Mouse (Mus musculus) heart, adult 18-20 months (tissue): Measurements from ENCODE around the gene Treml2. TPM values are rescaled to one million over a fixed set of nuclear protein-coding genes. Genes with fewer than 3 reads are reported as not detected.
A peak's percentile ranks its signal among the peaks of the same experiment; 100 is the strongest.

Experiments
- DNase-seq, 2 experiments: peaks; one replicate each; pipeline ENCODE4 v3.0.0; 2021 to 2022; ENCODE audit warnings: mixed read lengths in 1 of 2
- total RNA-seq, 2 experiments: library from RNA; stranded (reverse); gene quantifications; 2 replicates each; pipeline ENCODE4 v1.2.3; 2021

Gene Treml2
- total RNA-seq, 2 experiments from 2014 or later = 0.65 to 1.1 TPM

- no peak for DNase-seq
Measured at GRCm38 (mm10) chr17:48293500-48294194, 5.7 kb upstream of the Treml2 start.

- DNase-seq = no peak
Measured at GRCm38 (mm10) chr17:48299756-48300155, 458 bp downstream of the Treml2 start.

- peak in 1 of 2 experiments; percentile 9 for DNase-seq
Measured at GRCm38 (mm10) chr17:48300199-48300598, 901 bp downstream of the Treml2 start.

- peak in 1 of 2 experiments; percentile 18 for DNase-seq
Measured at GRCm38 (mm10) chr17:48300861-48301260, 1.6 kb downstream of the Treml2 start.

GRCm38 (mm10) chr17:48301792-48302191 lies 2.5 kb downstream of the Treml2 start:
- DNase-seq = no peak

- DNase-seq = no peak
Measured at GRCm38 (mm10) chr17:48312124-48312523, 12.8 kb downstream of the Treml2 start.

GRCm38 (mm10) chr17:48315905-48316579 lies 16.7 kb downstream of the Treml2 start, which contains the start of gene B430306N03Rik:
B430306N03Rik (plus strand) TSS chr17:48316141.
- peak in 1 of 2 experiments; percentile 15 for DNase-seq

GRCm38 (mm10) chr17:48318686-48319085 lies 19.4 kb downstream of the Treml2 start:
- no peak for DNase-seq

GRCm38 (mm10) chr17:48321279-48321678 lies 22.0 kb downstream of the Treml2 start:
- no peak for DNase-seq

GRCm38 (mm10) chr17:48323236-48323635 lies 23.9 kb downstream of the Treml2 start:
- no peak for DNase-seq

- peak in 1 of 2 experiments; percentile 26 for DNase-seq
Measured at GRCm38 (mm10) chr17:48324258-48324657, 25.0 kb downstream of the Treml2 start.

GRCm38 (mm10) chr17:48325093-48325492 lies 25.8 kb downstream of the Treml2 start:
- DNase-seq = no peak

GRCm38 (mm10) chr17:48325638-48326037 lies 26.3 kb downstream of the Treml2 start:
- no peak for DNase-seq

GRCm38 (mm10) chr17:48326656-48327055 lies 27.4 kb downstream of the Treml2 start:
- no peak for DNase-seq

- no peak for DNase-seq
Measured at GRCm38 (mm10) chr17:48332524-48332923, 33.2 kb downstream of the Treml2 start.

- DNase-seq = no peak
Measured at GRCm38 (mm10) chr17:48334186-48334585, 34.9 kb downstream of the Treml2 start.

GRCm38 (mm10) chr17:48336857-48337256 lies 37.6 kb downstream of the Treml2 start:
- DNase-seq = peak; percentile 82 to 93

- DNase-seq = no peak
Measured at GRCm38 (mm10) chr17:48340267-48340666, 41.0 kb downstream of the Treml2 start.

- DNase-seq = no peak
Measured at GRCm38 (mm10) chr17:48341947-48342346, 42.6 kb downstream of the Treml2 start.

GRCm38 (mm10) chr17:48343065-48343464 lies 43.8 kb downstream of the Treml2 start:
- DNase-seq = no peak

GRCm38 (mm10) chr17:48345824-48346223 lies 46.5 kb downstream of the Treml2 start:
- no peak for DNase-seq

GRCm38 (mm10) chr17:48346231-48346630 lies 46.9 kb downstream of the Treml2 start, which contains the start of gene Trem2:
Trem2 (plus strand) TSS chr17:48346401.
- DNase-seq = peak in 1 of 2 experiments; percentile 43

GRCm38 (mm10) chr17:48346834-48347233 lies 47.5 kb downstream of the Treml2 start:
- DNase-seq = no peak
